Mouse (Mus musculus) olfactory bulb, adult 2 months (tissue): Measurements from ENCODE around the gene Gcnt7.

Experiments used
- CTCF ChIP-seq: fragments of 200-500 bp; IDR thresholded peaks from 2 replicates; pipeline ENCODE4 v1.5.1; 2012; ENCODE audit warnings: low read depth, mild to moderate bottlenecking, low read length, moderate library complexity; ENCODE audit not compliant: insufficient read depth
- POLR2A ChIP-seq: fragments of 200-500 bp; IDR thresholded peaks from 2 replicates; pipeline ENCODE4 v1.6.1; 2012; ENCODE audit warnings: mild to moderate bottlenecking, low read depth, low read length, moderate library complexity; ENCODE audit not compliant: insufficient read depth

DNA sequence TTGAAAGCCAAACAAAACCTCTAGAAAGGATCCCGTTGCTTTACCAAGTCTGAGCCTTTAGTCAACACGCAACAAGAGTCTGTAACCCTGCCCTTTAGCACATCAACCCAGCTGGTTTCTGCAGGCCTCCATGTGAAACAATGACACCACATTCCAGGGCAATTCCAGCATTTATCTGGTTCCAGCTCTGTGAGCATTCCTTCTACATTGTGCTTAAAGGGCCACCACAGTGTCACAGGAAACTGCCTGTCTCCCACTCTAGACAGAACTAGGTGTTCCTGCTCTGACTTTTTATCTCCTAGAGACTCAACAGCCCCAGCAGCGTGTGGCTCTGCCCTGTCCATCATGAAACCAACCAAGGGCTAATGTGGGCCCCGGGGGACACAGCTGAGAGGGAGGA is 45.1 kb downstream of the Gcnt7 start:
- TF ChIP-seq CTCF (no peak), POLR2A (no peak)
